In genomic region chr10:25868739-25869138, GRCm38 (mm10) we compare ENCODE assay signal across 16 mouse cellular contexts.
"Had no signal": no experiment of that assay in that cellular context is flagged by ENCODE, and none has a peak within 500 bp of the region (broad histone marks: within the 10 kb centered on the region; RNA-seq: fewer than 3 reads in every experiment).

No protein-coding gene starts in this region.

- H3K4me2 ChIP-seq: limb, embryonic 12.5 days; liver, embryonic 13.5 days; lung, embryonic 15.5 days; neural tube, embryonic 15.5 days; stomach, embryonic 15.5 days had no signal

- DNase-seq: kidney, adult 8-10 months; kidney, postnatal 25 days; layer of hippocampus, adult 9-11 months; liver; liver, embryonic 13.5 days; liver, postnatal 0 days; lung, postnatal 14 days; thymus, adult 2 months; thymus, postnatal 25 days had no signal

- H3K27me3 ChIP-seq: limb, embryonic 12.5 days; liver, embryonic 13.5 days; lung, embryonic 15.5 days; megakaryocyte, embryonic 14.5 days; neural tube, embryonic 15.5 days; stomach, embryonic 15.5 days had no signal

- H3K36me3 ChIP-seq: limb, embryonic 12.5 days; liver, embryonic 13.5 days; lung, embryonic 15.5 days; neural tube, embryonic 15.5 days; stomach, embryonic 15.5 days had no signal

- H3K4me1 ChIP-seq: limb, embryonic 12.5 days; liver, embryonic 13.5 days; lung, embryonic 15.5 days; megakaryocyte, embryonic 14.5 days; neural tube, embryonic 15.5 days; stomach, embryonic 15.5 days had no signal

- H3K4me3 ChIP-seq: limb, embryonic 12.5 days; liver, embryonic 13.5 days; lung, embryonic 15.5 days; megakaryocyte, embryonic 14.5 days; myocyte; neural tube, embryonic 15.5 days; stomach, embryonic 15.5 days had no signal

- H3K9me3 ChIP-seq: limb, embryonic 12.5 days; liver, embryonic 13.5 days; lung, embryonic 15.5 days; megakaryocyte, embryonic 14.5 days; neural tube, embryonic 15.5 days; stomach, embryonic 15.5 days had no signal

- H3K27ac ChIP-seq: limb, embryonic 12.5 days; liver, embryonic 13.5 days; lung, embryonic 15.5 days; macrophage; neural tube, embryonic 15.5 days; stomach, embryonic 15.5 days had no signal

- H3K9ac ChIP-seq: limb, embryonic 12.5 days; liver, embryonic 13.5 days; liver, postnatal 0 days; lung, embryonic 15.5 days; neural tube, embryonic 15.5 days; stomach, embryonic 15.5 days had no signal

- ATAC-seq: liver, postnatal 0 days had no signal
